Mouse (Mus musculus) lung, postnatal 14 days (tissue): ENCODE results near the gene Etv2.

Experiments
- DNase-seq: peaks from one replicate; pipeline ENCODE4 v3.0.0; 2021

Gene Etv2

DNA sequence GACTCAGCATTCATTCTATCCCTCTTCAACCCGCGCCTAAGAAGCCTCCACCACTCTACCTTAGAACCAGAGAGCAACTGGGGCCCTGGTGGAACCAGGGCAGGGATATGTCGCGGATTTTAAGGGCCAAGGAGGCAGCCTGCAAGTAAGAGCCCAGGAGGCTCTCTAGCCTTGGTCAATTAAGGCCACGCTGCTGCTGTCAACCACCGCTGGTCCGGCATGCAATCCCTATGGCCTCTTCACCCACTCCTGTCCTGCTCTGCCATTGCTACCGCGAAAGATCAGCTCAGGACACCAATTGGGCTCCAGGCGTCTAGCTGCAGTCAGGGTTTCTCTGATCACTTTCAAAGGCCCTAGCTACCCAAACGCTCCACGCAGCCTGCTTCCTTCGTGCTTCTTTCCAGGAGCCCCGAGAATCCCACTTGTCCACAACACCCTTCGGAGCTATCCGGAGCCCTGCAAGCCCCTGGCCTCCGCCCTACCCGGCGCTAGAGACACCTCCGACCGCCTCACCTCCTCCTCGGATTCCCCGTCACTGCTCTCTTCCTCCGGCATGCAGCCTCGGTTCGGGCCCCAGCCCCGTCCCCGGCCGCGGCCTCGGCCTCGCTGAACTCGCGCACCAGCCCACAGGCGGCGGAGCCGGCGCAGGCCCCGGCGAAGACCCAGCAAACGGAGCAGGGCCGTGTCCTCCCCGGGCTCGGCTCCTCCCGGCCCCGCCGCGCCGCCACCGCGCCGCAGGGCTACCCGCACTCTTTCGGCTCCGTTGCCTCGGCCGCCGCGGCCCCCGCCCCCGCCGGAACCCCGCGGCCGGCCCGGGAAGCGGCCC, 47.6 kb downstream of the Etv2 start:
- peak; percentile 37 for DNase-seq

DNA sequence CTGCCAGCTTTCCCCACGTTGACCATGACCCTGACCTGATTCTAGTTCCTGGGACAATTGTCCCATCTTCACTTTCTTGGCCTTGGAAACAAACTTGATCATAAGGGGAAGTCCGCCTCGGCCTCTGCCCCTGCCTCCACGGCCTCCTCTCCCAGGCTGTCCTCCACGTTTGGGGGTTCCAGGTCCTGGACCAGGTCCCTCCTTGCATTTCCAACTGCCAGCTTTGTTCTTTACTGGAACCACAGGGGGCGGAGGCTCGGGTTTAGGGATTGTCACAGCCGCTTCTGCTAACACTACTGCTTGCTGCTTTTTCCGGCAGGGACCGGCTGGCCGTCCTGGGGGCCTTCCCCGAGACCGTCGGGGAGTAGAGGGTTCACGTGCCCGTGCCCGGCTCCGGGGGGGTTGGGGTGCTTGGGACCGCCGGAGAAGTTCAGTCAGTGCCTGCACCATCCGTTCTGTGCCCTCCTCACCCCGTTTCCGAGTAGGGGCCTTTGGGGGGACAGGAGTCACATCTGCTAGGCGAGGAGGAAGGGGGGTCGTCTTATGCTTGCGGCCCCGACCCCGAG, 49.1 kb downstream of the Etv2 start:
- no peak for DNase-seq

DNA sequence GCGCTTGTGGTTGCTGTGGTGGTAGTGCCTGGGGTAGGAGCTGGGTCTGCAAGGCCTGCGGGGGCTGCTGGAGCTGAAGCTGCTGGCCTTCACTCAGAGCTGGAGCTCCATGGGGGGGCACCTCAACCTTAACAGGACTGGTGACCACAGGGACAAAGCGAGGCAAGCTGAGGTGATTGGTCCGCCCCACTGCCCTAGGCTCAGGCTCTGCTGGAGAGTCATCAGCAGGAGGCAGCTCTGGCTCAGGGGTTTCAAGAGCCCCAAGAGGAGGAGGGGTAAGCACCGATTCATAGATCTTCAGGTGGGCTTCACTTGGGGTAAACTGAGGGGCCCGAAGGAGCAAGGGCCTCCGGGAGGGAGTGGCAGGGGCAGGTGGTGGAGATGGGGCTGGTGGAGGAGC, 50.5 kb downstream of the Etv2 start:
- no peak for DNase-seq

DNA sequence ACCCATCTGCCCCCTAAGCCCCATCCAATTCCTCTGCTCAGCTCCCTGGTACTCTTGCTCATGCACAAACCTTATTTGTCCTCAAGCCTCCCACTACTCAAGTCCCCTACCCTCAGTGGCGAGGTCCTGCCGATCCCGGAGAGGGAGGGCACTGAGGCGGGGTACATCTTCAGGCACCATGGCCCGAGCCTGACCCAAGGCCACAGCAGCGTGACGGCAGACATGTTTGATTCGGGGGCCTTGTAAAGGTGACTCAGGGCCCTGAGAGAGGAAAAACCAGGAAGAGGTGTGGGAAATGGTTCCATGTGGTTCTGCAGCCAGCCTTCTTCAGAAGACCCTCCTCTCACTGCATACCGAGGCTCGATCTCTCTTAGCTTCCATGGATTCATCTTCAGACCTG, 51.3 kb downstream of the Etv2 start:
- DNase-seq = no peak
